Mouse (Mus musculus) ovary, adult 18-20 months (tissue): ENCODE measurements around the gene Retreg2.

ENCODE experiments used
- DNase-seq: peaks from one replicate; pipeline ENCODE4 v3.0.0; 2022; ENCODE audit warnings: low spot score, mixed read lengths

The Retreg2 gene

DNA sequence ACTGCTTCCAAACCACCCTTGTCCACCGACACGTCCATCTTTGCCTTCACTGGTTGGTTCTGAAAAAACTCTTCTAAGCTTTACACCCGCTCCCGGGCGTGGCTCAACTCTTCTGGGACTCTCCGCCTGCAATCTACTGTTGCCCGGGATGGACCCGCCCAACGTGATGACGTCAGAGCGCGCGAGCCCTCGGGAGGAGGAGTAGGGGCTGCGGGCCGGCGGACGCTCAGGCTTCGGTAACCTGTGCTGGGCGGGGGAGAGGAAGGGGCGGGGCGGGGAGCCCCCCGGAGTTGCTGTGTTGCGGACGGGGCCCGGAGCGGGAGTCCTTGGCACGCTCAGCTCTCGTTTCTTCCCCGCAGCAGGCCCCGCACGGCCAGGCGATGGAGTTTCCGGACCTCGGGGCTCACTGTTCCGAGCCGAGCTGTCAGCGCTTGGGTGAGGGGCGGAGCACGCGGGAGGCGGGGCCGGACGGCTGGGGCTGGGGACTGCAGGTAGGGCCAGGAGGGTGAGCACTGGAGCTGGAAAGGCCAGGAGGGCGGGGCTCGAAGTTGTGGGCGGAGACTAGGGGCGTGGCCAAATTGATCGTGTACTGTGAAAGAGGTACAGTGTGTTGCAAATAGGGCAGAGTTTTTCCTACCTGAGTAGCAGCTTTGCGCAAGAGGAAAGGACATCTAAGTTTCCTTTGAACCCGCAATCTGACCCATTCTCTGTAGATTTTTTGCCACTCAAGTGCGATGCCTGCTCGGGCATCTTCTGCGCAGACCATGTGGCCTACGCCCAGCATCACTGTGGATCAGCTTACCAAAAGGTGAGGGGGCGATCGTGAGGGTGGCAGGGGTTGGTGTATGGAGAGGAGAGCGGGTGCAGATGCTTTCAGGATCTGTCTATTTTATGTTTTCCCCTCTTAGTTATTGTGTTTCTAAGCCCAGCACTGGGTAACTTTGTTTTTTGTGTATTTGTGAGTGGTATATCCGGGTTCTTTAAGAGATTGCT lies 26.2 kb downstream of the Retreg2 start, which contains the start of gene Zfand2b:
Gene Zfand2b, plus strand, starts transcription at position 175 of the 993 bp plus-strand sequence.
- DNase-seq: peak; percentile 95

DNA sequence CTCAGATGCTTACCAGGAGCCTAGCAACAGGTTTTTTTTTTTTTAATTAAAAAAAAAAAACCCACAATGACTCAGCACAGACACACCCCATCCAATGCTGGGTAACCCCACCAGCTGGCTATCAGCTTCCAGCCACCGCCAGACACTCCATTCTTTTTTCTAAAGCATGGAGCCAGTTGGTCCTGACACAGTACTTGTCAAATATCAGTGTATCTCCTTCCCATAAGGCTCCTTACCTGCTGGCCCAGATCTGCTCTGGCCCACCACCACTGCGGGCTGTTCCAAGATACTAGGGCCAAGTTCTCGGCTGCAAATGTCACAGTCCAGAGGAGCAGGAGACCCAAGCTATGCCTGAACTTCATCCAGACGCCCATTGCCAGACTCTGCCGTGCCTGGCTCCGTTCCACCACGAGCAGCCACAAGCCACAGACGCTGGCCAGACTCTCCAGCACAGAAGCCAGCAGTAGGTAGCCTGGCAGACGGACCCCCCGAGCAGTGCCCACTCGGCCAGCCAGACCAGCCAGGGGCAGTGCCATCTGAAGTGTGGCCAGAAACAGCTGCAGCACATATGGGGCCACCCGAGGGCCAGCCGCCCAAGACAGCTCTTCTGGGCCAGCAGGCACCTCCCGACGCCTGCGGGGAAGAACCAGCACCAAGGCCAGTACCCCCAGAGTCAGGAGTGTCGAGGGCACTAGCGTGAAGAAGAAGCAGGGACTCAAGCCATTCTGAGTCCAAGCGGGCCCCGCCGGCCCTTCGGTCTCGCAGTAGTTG lies 36.9 kb downstream of the Retreg2 start:
- no peak for DNase-seq

DNA sequence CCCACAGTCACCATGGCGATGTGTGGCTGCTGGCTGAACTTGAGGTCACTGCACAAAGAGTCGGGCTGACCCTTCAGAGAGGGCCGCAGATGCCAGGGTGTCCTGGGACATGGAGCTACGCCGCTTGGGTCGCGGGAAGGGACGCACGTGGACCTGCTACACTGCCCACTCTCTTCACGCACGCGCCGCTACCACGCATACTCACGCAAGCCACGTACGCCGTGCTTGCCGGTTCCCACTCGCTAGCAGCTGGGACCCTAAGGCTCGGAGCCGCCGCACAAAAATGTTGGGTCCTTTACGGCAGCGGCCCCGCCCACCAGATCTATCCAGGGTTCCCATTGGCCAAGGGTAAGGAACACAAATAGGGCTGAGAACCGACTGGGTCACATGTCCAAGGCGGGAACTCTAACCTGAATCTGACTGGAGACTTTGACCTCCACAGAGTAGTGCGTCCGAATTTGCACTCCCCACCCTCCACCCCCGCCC lies 37.6 kb downstream of the Retreg2 start, which contains the start of gene Abcb6:
Gene Abcb6, minus strand, starts transcription at position 288 of the 486 bp plus-strand sequence.
- peak; percentile 80 for DNase-seq

DNA sequence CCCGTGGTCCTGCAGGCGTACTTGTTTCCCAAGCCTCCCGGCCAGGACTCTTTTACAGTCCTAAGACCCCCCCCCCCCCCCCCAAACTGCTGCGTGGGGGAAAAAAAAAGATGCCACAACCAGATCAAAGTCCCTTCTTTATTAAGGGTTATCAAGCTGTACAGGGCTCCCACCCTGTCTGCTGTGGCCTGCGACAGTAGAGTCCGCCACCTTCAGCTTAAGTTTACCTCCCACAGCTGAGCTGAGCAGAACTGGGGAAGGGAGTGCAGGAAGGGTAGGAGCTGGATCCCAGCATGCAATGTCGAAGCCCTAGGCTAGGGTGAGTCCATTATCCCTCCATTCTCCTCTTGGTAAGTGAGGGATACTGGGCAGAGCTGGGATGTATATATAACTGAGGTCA lies 38.2 kb downstream of the Retreg2 start:
- DNase-seq: no peak

DNA sequence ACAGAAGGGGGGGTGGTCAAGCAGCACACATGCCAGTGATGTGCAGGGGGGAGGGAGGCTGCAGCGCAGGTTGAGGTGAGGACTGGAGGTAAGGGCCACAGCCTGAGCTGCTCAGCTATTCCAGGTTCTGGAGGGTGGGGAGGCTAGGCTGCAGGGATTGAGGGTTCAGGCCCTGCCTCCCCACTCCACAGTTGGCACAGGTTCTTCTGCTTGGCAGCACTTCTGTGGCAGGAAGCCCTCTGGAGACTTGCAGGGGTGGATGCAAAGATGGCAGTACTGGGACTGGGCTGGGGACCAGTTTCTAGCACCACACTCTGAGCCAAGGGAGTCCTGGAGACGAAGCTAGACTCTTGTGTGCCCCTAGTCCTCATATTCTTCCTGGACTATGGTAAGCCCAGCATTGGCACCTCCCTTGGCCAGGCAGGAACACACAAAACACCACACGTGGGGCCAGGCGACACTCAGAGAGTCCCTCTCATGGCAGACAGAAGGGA lies 38.8 kb downstream of the Retreg2 start:
- DNase-seq: no peak

DNA sequence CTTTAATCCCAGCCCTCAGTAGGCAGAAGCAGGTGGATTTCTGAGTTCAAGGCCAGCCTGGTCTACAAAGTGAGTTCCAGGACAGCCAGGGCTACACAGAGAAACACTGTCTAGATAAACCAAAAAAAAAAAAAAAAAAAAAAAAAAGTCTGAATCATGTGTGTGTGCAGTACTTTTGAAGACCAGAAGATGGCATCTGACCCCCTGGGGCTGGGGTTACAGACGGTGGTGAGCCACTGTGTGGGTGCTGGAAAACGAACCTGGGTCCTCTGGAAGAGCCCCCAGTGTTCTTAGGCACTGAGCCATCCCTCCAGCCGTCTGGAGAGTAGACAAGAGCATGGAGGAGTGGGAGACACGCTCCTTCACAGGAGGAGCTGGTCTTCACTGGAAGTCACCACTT lies 39.6 kb downstream of the Retreg2 start:
- no peak for DNase-seq

DNA sequence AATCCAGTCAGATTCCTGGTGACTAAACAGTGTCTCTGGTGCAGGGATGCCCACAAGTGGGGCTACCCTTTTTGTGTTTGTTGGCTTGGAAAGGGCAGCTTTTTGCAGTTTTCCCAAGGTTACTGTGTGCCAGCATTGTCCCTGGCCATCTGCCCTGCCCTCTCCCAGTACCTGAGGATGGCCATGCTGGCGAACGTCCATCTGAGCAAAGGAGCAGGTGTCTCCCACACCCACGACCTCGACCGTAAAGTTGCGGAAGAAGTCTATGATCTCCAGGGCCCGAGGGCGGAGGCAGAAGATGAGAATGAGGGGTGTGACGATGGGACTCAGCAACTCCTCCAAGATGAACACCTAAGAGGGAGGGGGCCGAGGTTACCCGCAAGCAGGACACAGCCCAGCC lies 42.9 kb downstream of the Retreg2 start:
- DNase-seq: no peak

DNA sequence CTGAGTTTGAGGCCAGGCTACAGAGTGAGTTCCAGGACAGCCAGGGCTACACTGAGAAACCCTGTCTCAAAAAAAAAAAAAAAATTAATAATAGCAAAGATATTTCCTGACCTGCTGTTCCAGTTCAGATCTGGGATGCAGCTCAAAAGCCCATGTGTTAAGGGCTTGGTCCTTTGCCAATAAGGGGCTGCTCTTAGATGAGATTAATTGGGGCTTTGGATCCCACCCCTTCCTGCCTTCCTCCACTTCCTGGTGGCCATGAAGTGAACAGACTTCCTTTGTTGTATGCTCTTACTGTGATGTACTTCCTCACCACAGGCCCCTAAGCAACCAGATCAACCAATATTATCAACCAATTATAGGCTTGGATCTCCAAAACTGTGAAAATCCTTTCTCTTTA lies 44.5 kb downstream of the Retreg2 start:
- DNase-seq: no peak

DNA sequence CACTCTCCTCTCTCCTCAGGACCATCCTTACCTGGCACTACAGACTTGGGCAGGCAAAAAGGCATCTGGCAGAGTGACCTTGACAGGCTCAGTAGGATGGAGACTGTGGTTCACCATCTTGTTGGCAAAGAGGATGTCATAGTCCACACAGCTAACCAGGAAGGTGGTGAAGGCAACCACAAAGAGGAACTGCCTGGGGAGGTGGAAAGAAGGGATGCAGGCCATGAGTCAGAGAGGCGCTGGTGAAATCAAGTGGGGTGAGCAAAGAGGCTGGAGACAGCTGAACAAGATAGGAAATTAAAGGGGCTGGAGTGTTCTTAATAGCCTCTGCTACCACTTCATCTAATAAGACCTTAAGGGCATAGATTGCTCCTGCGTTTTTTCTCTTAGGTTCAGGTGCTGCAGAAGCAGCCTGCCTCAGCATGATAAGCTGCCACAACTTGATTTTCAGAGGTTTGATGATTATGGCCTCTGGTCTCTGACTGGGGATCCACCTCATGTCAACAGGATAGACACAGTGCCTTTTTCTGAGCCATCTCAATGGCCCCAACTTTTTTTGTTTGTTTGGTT lies 45.4 kb downstream of the Retreg2 start:
- no peak for DNase-seq

DNA sequence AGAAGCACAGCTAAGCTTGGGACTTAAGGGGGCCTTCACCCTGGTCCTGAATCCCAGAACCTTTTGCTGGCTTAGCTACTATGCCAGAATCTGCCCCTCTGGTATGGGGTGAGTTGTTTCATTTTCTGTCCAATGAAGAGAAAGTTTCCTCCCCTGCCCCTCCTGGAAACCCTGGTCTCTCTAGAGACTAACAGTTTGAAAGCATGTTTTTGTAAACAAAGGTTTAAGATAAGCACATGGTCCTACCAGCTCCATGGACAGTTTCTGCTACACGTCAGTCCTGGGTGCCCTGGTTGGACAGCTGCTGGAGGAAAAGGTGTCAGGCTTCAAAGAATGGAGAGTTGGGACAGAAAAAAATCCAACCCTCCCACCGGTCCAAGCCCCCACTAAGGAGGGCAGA lies 48.0 kb downstream of the Retreg2 start:
- DNase-seq: no peak

DNA sequence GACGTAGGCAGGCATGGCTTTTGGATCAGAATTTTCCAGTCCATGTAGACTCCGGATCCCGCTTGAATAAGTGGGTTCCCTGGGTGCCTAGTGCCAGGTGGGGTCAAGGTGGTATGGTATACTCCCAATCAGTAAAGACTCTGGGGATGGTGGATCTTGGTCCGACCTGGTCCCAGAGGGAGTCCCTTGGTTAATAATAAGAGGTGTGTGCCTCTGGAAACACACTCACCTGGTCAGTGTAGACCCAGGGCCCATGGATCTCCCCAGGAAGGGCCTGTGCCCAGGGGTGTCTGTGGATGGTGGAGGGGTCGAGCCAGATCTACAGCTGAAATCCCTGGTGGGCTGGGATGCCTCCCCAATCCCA lies 48.7 kb downstream of the Retreg2 start:
- DNase-seq: no peak

DNA sequence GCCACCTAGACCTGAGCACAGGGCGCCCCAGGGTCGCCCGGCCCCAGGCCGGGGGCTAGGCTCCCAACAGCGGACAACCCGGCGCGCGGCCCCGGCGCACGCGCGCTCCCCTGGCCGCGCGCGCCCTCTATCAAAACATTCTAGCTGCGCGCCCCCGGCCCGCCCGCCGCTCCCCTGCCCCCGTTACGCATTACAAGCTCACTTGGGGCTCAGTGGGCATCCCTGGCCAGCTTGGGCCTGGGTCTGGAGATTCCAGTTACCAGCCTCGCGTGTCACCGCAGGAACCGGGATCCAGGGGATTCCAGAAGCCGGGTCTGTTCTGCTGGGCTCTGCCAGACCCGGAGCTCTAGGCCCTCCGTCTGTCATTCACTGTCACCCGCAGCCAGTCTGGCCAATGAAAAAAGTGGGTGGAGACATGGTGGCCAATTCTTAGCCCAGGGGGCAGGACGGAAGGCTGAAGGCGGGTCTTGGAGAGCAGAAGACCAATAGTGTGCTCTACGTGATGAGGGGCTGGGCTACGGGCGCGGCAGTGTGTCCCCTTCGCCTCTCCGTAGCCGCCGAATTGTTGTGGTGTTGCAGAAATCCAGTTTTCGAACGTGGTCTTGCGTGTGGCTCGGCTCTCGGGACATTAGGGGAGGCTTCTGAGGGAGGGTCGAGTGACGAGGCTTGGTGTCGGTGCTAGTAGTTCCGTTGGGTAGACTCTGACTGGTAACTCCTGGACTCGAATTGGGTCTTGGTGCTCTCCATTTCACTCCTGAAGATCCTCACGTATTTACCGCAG lies 49.2 kb downstream of the Retreg2 start, which contains the start of the genes Ankzf1 and Atg9a:
Gene Ankzf1, plus strand, starts transcription at position 530 of the 781 bp plus-strand sequence.
Gene Atg9a, minus strand, starts transcription at position 575 of the 781 bp plus-strand sequence.
- peak; percentile 98 for DNase-seq

DNA sequence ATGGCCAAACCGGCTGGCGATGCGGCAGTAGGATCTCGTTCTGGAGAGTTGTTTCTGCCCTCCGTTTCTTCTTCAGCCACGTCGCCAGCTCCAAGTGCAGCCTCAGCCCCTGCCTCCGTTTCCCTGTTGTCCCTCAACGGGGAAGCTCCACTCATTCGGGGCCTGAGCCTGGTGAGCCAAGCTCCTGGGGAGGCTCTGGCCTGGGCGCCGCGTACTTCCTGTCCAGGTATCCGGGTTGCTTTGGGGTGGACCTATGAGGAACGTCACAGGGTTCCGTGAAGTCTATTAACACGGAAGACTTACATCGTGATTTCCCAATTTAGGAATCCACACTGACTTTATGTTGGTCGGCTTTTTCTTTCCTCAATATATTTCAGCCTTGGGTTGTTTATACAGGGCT lies 49.9 kb downstream of the Retreg2 start:
- DNase-seq: no peak
